Mouse (Mus musculus): ENCODE measurements around the gene Fance. TPM values are rescaled to one million over a fixed set of nuclear protein-coding genes. Genes with fewer than 3 reads are reported as not detected.
A peak's percentile ranks its signal among the peaks of the same experiment; 100 is the strongest.

Fance gene
- polyA plus RNA-seq, 1 experiment: 56.8 TPM

GRCm38 (mm10) chr17:28287578-28287977, 25.7 kb upstream of the Fance start:
- 0 out of 2 replicates have a peak overlapping the region, but pooled peaks have one; percentile 17 for H3K27ac ChIP-seq (ENCODE audit: insufficient read depth, low read length)
- H3K27me3 ChIP-seq (ENCODE audit: control insufficient read depth, insufficient read depth, low read length, poor library complexity, severe bottlenecking): no peaks in the 10 kb centered on the region
- no peaks in the 10 kb centered on the region for H3K9me3 ChIP-seq (replicated peaks; ENCODE audit: control insufficient read depth, insufficient read depth, low read length, poor library complexity, severe bottlenecking)
- no peak overlapping the region for H3K4me3 ChIP-seq (ENCODE audit: low read depth, low read length)
- H3K36me3 ChIP-seq (ENCODE audit: control insufficient read depth, insufficient read depth, low read length, poor library complexity, severe bottlenecking): no peaks in the 10 kb centered on the region
- no peak for TF ChIP-seq EP300 (IDR thresholded peaks at IDR 0.05; ENCODE audit: insufficient read depth, low read depth, low read length)
- no peak overlapping the region for H3K9ac ChIP-seq (ENCODE audit: low read depth, poor library complexity, severe bottlenecking)
- H3K4me1 ChIP-seq (ENCODE audit: control insufficient read depth, insufficient read depth, low read length): no peaks in the 10 kb centered on the region

- Histone ChIP-seq H3K27ac (ENCODE audit: insufficient read depth, low read length) (no peak overlapping the region), H3K27me3 (ENCODE audit: control insufficient read depth, insufficient read depth, low read length, poor library complexity, severe bottlenecking) (no peaks in the 10 kb centered on the region), H3K4me3 (ENCODE audit: low read depth, low read length) (no peak overlapping the region), H3K4me1 (ENCODE audit: control insufficient read depth, insufficient read depth, low read length) (no peaks in the 10 kb centered on the region), H3K36me3 (ENCODE audit: control insufficient read depth, insufficient read depth, low read length, poor library complexity, severe bottlenecking) (no peaks in the 10 kb centered on the region), H3K9me3 (replicated peaks; ENCODE audit: control insufficient read depth, insufficient read depth, low read length, poor library complexity, severe bottlenecking) (no peaks in the 10 kb centered on the region), H3K9ac (ENCODE audit: low read depth, poor library complexity, severe bottlenecking) (no peak overlapping the region)
- TF ChIP-seq CTCF (IDR thresholded peaks at IDR 0.05; ENCODE audit: low read depth, low read length) (peak; percentile 32), EP300 (IDR thresholded peaks at IDR 0.05; ENCODE audit: insufficient read depth, low read depth, low read length) (no peak)
Measured at GRCm38 (mm10) chr17:28287980-28288379, 25.3 kb upstream of the Fance start.

GRCm38 (mm10) chr17:28290262-28290661, 23.1 kb upstream of the Fance start:
- Histone ChIP-seq H3K27ac (ENCODE audit: insufficient read depth, low read length) (no peak overlapping the region), H3K4me1 (ENCODE audit: control insufficient read depth, insufficient read depth, low read length) (no peaks in the 10 kb centered on the region), H3K9ac (ENCODE audit: low read depth, poor library complexity, severe bottlenecking) (no peak overlapping the region), H3K4me3 (ENCODE audit: low read depth, low read length) (no peak overlapping the region), H3K27me3 (ENCODE audit: control insufficient read depth, insufficient read depth, low read length, poor library complexity, severe bottlenecking) (no peaks in the 10 kb centered on the region), H3K36me3 (ENCODE audit: control insufficient read depth, insufficient read depth, low read length, poor library complexity, severe bottlenecking) (no peaks in the 10 kb centered on the region), H3K9me3 (replicated peaks; ENCODE audit: control insufficient read depth, insufficient read depth, low read length, poor library complexity, severe bottlenecking) (no peaks in the 10 kb centered on the region)
- no peak for TF ChIP-seq CTCF (IDR thresholded peaks at IDR 0.05; ENCODE audit: low read depth, low read length)
- no peak for TF ChIP-seq POLR2A (IDR thresholded peaks at IDR 0.05; ENCODE audit: insufficient read depth, low read length)

- TF ChIP-seq POLR2A (IDR thresholded peaks at IDR 0.05; ENCODE audit: insufficient read depth, low read length) (no peak), EP300 (IDR thresholded peaks at IDR 0.05; ENCODE audit: insufficient read depth, low read depth, low read length) (no peak), CTCF (IDR thresholded peaks at IDR 0.05; ENCODE audit: low read depth, low read length) (no peak)
Measured at GRCm38 (mm10) chr17:28290671-28291070, 22.6 kb upstream of the Fance start.

GRCm38 (mm10) chr17:28291346-28291745, 22.0 kb upstream of the Fance start:
- no peak overlapping the region for H3K4me3 ChIP-seq (ENCODE audit: low read depth, low read length)
- no peak overlapping the region for H3K27ac ChIP-seq (ENCODE audit: insufficient read depth, low read length)
- no peaks in the 10 kb centered on the region for H3K27me3 ChIP-seq (ENCODE audit: control insufficient read depth, insufficient read depth, low read length, poor library complexity, severe bottlenecking)
- H3K9me3 ChIP-seq (replicated peaks; ENCODE audit: control insufficient read depth, insufficient read depth, low read length, poor library complexity, severe bottlenecking): no peaks in the 10 kb centered on the region
- H3K4me1 ChIP-seq (ENCODE audit: control insufficient read depth, insufficient read depth, low read length): no peaks in the 10 kb centered on the region
- H3K36me3 ChIP-seq (ENCODE audit: control insufficient read depth, insufficient read depth, low read length, poor library complexity, severe bottlenecking): no peaks in the 10 kb centered on the region
- H3K9ac ChIP-seq (ENCODE audit: low read depth, poor library complexity, severe bottlenecking): no peak overlapping the region
- TF ChIP-seq EP300 (IDR thresholded peaks at IDR 0.05; ENCODE audit: insufficient read depth, low read depth, low read length) (no peak), POLR2A (IDR thresholded peaks at IDR 0.05; ENCODE audit: insufficient read depth, low read length) (no peak), CTCF (IDR thresholded peaks at IDR 0.05; ENCODE audit: low read depth, low read length) (no peak)

More at GRCm38 (mm10) chr17:28290671-28291070, 22.6 kb upstream of the Fance start:
- no peak overlapping the region for H3K4me3 ChIP-seq (ENCODE audit: low read depth, low read length)
- H3K9ac ChIP-seq (ENCODE audit: low read depth, poor library complexity, severe bottlenecking): no peak overlapping the region
- no peaks in the 10 kb centered on the region for H3K27me3 ChIP-seq (ENCODE audit: control insufficient read depth, insufficient read depth, low read length, poor library complexity, severe bottlenecking)
- H3K27ac ChIP-seq (ENCODE audit: insufficient read depth, low read length): no peak overlapping the region
- H3K9me3 ChIP-seq (replicated peaks; ENCODE audit: control insufficient read depth, insufficient read depth, low read length, poor library complexity, severe bottlenecking): no peaks in the 10 kb centered on the region
- H3K36me3 ChIP-seq (ENCODE audit: control insufficient read depth, insufficient read depth, low read length, poor library complexity, severe bottlenecking): no peaks in the 10 kb centered on the region
- H3K4me1 ChIP-seq (ENCODE audit: control insufficient read depth, insufficient read depth, low read length): no peaks in the 10 kb centered on the region

GRCm38 (mm10) chr17:28293716-28294115, 19.6 kb upstream of the Fance start:
- H3K27ac ChIP-seq (ENCODE audit: insufficient read depth, low read length): no peak overlapping the region
- TF ChIP-seq CTCF (IDR thresholded peaks at IDR 0.05; ENCODE audit: low read depth, low read length): no peak
- TF ChIP-seq POLR2A (IDR thresholded peaks at IDR 0.05; ENCODE audit: insufficient read depth, low read length): no peak
- no peak for TF ChIP-seq EP300 (IDR thresholded peaks at IDR 0.05; ENCODE audit: insufficient read depth, low read depth, low read length)
- H3K4me1 ChIP-seq (ENCODE audit: control insufficient read depth, insufficient read depth, low read length): peaks cover 5% of the 10 kb centered on the region
- no peak overlapping the region for H3K9ac ChIP-seq (ENCODE audit: low read depth, poor library complexity, severe bottlenecking)
- no peaks in the 10 kb centered on the region for H3K27me3 ChIP-seq (ENCODE audit: control insufficient read depth, insufficient read depth, low read length, poor library complexity, severe bottlenecking)
- H3K4me3 ChIP-seq (ENCODE audit: low read depth, low read length): no peak overlapping the region
- H3K9me3 ChIP-seq (replicated peaks; ENCODE audit: control insufficient read depth, insufficient read depth, low read length, poor library complexity, severe bottlenecking): no peaks in the 10 kb centered on the region
- no peaks in the 10 kb centered on the region for H3K36me3 ChIP-seq (ENCODE audit: control insufficient read depth, insufficient read depth, low read length, poor library complexity, severe bottlenecking)

Measured in ES-Bruce4 (cell line).